Mouse (Mus musculus) embryonic stem cell, embryonic (primary cell): ENCODE results near the gene Fig4.

Experiments used
- CTCF ChIA-PET, 4 experiments: fragments of 300-600 bp in 2 of 4; fragments of 350-600 bp in 2 of 4; sonication (Branson Sonifier 250); formaldehyde crosslinking; loops; one replicate each; lab custom pipeline; 2022; ENCODE audit warnings: inconsistent platforms in 2 of 4; lab: Charles Lee
- POLR2A ChIA-PET, 4 experiments: fragments of 300-600 bp in 2 of 4; fragments of 350-600 bp in 2 of 4; sonication (Branson Sonifier 250); formaldehyde crosslinking; loops; one replicate each; lab custom pipeline; 2022; ENCODE audit warnings: antibody characterized with exemption in 4 of 4, inconsistent platforms in 1 of 4; lab: Charles Lee

Fig4 gene

GRCm38 (mm10) chr10:41302689-41303431 is at the start of gene Fig4:
Gene Fig4, minus strand, starts transcription at chr10:41303260.
- ChIA-PET POLR2A (interaction anchor here in 3 of 4 experiments (0.7 to 4.0 kb wide), 31 partner anchors 9 to 1161 kb away, joined by 3 to 27 read pairs (median 4); partner anchors contain the start of genes Cdc40 (in 2 of the 3), Wasf1 (in 2 of the 3), Amd1 (in 1 of the 3) and Cd164 (in 1 of the 3)), CTCF (interaction anchor here in 3 of 4 experiments (0.5 to 2.5 kb wide), 13 partner anchors 9 to 380 kb away, joined by 3 to 8 read pairs (median 5); no protein-coding TSS in a partner anchor)

- ChIA-PET CTCF (no interaction called here), POLR2A (no interaction called here)
Measured at GRCm38 (mm10) chr10:41341346-41341745, 38.3 kb upstream of the Fig4 start.

- POLR2A ChIA-PET = interaction anchor here in 2 of 4 experiments (0.5 to 1.5 kb wide), 9 partner anchors 10 to 1070 kb away, joined by 3 to 5 read pairs (median 3); partner anchors contain the start of genes Fig4 (in 2 of the 2) and Ak9 (in 1 of the 2)
- CTCF ChIA-PET = interaction anchor here in 2 of 4 experiments (0.6 to 1.5 kb wide), 5 partner anchors 12 to 335 kb away, joined by 3 to 8 read pairs (median 4); partner anchors contain the start of gene Ak9 (in 1 of the 2)
Measured at GRCm38 (mm10) chr10:41332533-41333043, 29.5 kb upstream of the Fig4 start.

GRCm38 (mm10) chr10:41315866-41316265 is 12.8 kb upstream of the Fig4 start:
- ChIA-PET CTCF (interaction anchor here in 1 of 4 experiments (0.7 kb wide), 1 partner anchor 775 kb away, joined by 3 read pairs; no protein-coding TSS in a partner anchor), POLR2A (interaction anchor here in 2 of 4 experiments (1.2 to 1.7 kb wide), 2 partner anchors 8 to 13 kb away, joined by 3 to 5 read pairs; partner anchors contain the start of gene Fig4 (in 1 of the 2))

GRCm38 (mm10) chr10:41308205-41308604 is 5.1 kb upstream of the Fig4 start:
- POLR2A ChIA-PET = interaction anchor here in 1 of 4 experiments (1.5 to 2.6 kb wide), 3 partner anchors 8 to 12 kb away, joined by 5 to 9 read pairs (median 5); no protein-coding TSS in a partner anchor
- CTCF ChIA-PET = no interaction called here

GRCm38 (mm10) chr10:41304961-41305455 is 1.9 kb upstream of the Fig4 start:
- ChIA-PET CTCF (interaction anchor here (0.6 to 2.5 kb wide), 16 partner anchors 11 to 416 kb away, joined by 3 to 8 read pairs (median 4); partner anchors contain the start of gene Mical1 (in 1 of the 4)), POLR2A (interaction anchor here in 3 of 4 experiments (1.1 to 3.7 kb wide), 6 partner anchors 12 to 422 kb away, joined by 3 to 20 read pairs (median 4); partner anchors contain the start of genes Cdc40 (in 1 of the 3) and Wasf1 (in 1 of the 3))

GRCm38 (mm10) chr10:41303639-41304444 is 782 bp upstream of the Fig4 start, which contains the start of gene Ak9:
Gene Ak9, plus strand, starts transcription at chr10:41303980.
- ChIA-PET POLR2A (interaction anchor here (0.5 to 4.0 kb wide), 35 partner anchors 10 to 1002 kb away, joined by 3 to 27 read pairs (median 4); partner anchors contain the start of genes Wasf1 (in 3 of the 4), Cdc40 (in 2 of the 4), Zbtb24 (in 2 of the 4) and Amd1 (in 1 of the 4)), CTCF (interaction anchor here (0.5 to 2.5 kb wide), 34 partner anchors 9 to 386 kb away, joined by 3 to 8 read pairs (median 3); partner anchors contain the start of genes Cd164 (in 1 of the 4) and Mical1 (in 1 of the 4))

- CTCF ChIA-PET = no interaction called here
- POLR2A ChIA-PET = interaction anchor here in 2 of 4 experiments (0.9 to 1.5 kb wide), 5 partner anchors 20 to 1164 kb away, joined by 3 to 6 read pairs (median 4); no protein-coding TSS in a partner anchor
Measured at GRCm38 (mm10) chr10:41300161-41300560, 2.9 kb downstream of the Fig4 start.

- POLR2A ChIA-PET = interaction anchor here in 2 of 4 experiments (0.7 to 4.0 kb wide), 2 partner anchors 7 to 297 kb away, joined by 4 to 27 read pairs; partner anchors contain the start of genes Ak9 (in 1 of the 2) and Fig4 (in 1 of the 2)
Measured at GRCm38 (mm10) chr10:41295145-41295544, 7.9 kb downstream of the Fig4 start.

GRCm38 (mm10) chr10:41294734-41295133 is 8.3 kb downstream of the Fig4 start:
- ChIA-PET CTCF (interaction anchor here in 2 of 4 experiments (0.6 to 0.8 kb wide), 2 partner anchors 10 kb away, joined by 3 read pairs; no protein-coding TSS in a partner anchor), POLR2A (interaction anchor here in 2 of 4 experiments (1.4 to 4.0 kb wide), 3 partner anchors 8 to 1036 kb away, joined by 5 to 27 read pairs (median 20); partner anchors contain the start of genes Ak9 (in 2 of the 2) and Fig4 (in 2 of the 2))

More at GRCm38 (mm10) chr10:41295145-41295544, 7.9 kb downstream of the Fig4 start:
- CTCF ChIA-PET = interaction anchor here in 2 of 4 experiments (0.6 to 0.7 kb wide), 2 partner anchors 9 to 421 kb away, joined by 3 to 7 read pairs; no protein-coding TSS in a partner anchor

GRCm38 (mm10) chr10:41293019-41293418 is 10.0 kb downstream of the Fig4 start:
- POLR2A ChIA-PET = interaction anchor here (0.6 to 4.0 kb wide), 5 partner anchors 9 to 650 kb away, joined by 3 to 27 read pairs (median 3); partner anchors contain the start of genes Ak9 (in 2 of the 4) and Fig4 (in 2 of the 4)
- CTCF ChIA-PET = interaction anchor here in 2 of 4 experiments (0.8 to 1.5 kb wide), 3 partner anchors 10 to 188 kb away, joined by 3 to 5 read pairs (median 3); partner anchors contain the start of genes Ak9 (in 1 of the 2) and Fig4 (in 1 of the 2)

GRCm38 (mm10) chr10:41291021-41291420 is 12.0 kb downstream of the Fig4 start:
- ChIA-PET CTCF (interaction anchor here in 1 of 4 experiments (1.8 to 2.2 kb wide), 3 partner anchors 12 to 275 kb away, joined by 5 to 9 read pairs (median 6); partner anchors contain the start of genes Ak9 and Fig4), POLR2A (interaction anchor here in 2 of 4 experiments (1.1 to 3.7 kb wide), 4 partner anchors 12 to 176 kb away, joined by 3 to 15 read pairs (median 4); partner anchors contain the start of genes Ak9 (in 1 of the 2), Fig4 (in 1 of the 2) and Zbtb24 (in 1 of the 2))

- CTCF ChIA-PET = interaction anchor here in 3 of 4 experiments (0.7 to 2.2 kb wide), 8 partner anchors 14 to 1030 kb away, joined by 3 to 9 read pairs (median 4); partner anchors contain the start of genes Ak9 (in 2 of the 3) and Fig4 (in 2 of the 3)
- POLR2A ChIA-PET = interaction anchor here in 2 of 4 experiments (0.9 to 3.7 kb wide), 4 partner anchors 14 to 160 kb away, joined by 3 to 15 read pairs (median 4); partner anchors contain the start of genes Fig4 (in 2 of the 2) and Ak9 (in 1 of the 2)
Measured at GRCm38 (mm10) chr10:41288771-41289415, 14.2 kb downstream of the Fig4 start.

GRCm38 (mm10) chr10:41288074-41288473 is 15.0 kb downstream of the Fig4 start:
- CTCF ChIA-PET = interaction anchor here in 3 of 4 experiments (0.7 to 1.3 kb wide), 3 partner anchors 16 to 434 kb away, joined by 3 read pairs; partner anchors contain the start of gene Ak9 (in 1 of the 3)
- POLR2A ChIA-PET = interaction anchor here in 2 of 4 experiments (0.6 to 3.7 kb wide), 3 partner anchors 15 to 756 kb away, joined by 3 to 15 read pairs (median 3); partner anchors contain the start of genes Ak9 (in 1 of the 2) and Fig4 (in 1 of the 2)

- ChIA-PET POLR2A (interaction anchor here in 2 of 4 experiments (0.6 to 3.7 kb wide), 3 partner anchors 15 to 755 kb away, joined by 3 to 15 read pairs (median 3); partner anchors contain the start of genes Ak9 (in 1 of the 2) and Fig4 (in 1 of the 2)), CTCF (interaction anchor here in 2 of 4 experiments (1.0 to 1.3 kb wide), 2 partner anchors 16 to 17 kb away, joined by 3 read pairs; partner anchors contain the start of gene Ak9 (in 1 of the 2))
Measured at GRCm38 (mm10) chr10:41287618-41288017, 15.4 kb downstream of the Fig4 start.
